Mouse (Mus musculus) hindbrain, embryonic 10.5 days (tissue): Measurements from ENCODE around the gene Pigw. TPM values are rescaled to one million over a fixed set of nuclear protein-coding genes. Genes with fewer than 3 reads are reported as not detected.
A peak's percentile ranks its signal among the peaks of the same experiment; 100 is the strongest.

ENCODE experiments used
- DNase-seq: peaks from one replicate; pipeline ENCODE4 v3.0.0-alpha.2; 2017; ENCODE audit warnings: low spot score
- H3K27ac ChIP-seq: fragments of 300-500 bp; sonication (generic); 2 replicates; pipeline ENCODE4 v1.5.1; 2016; ENCODE audit warnings: mild to moderate bottlenecking, moderate library complexity
- H3K27me3 ChIP-seq: fragments of 300-500 bp; sonication (generic); 2 replicates; pipeline ENCODE4 v1.6.1; 2016; ENCODE audit warnings: mild to moderate bottlenecking; ENCODE audit not compliant: poor library complexity, insufficient read depth, severe bottlenecking
- H3K36me3 ChIP-seq: fragments of 300-500 bp; sonication (generic); 2 replicates; pipeline ENCODE4 v1.6.1; 2016; ENCODE audit warnings: mild to moderate bottlenecking, moderate library complexity
- H3K4me1 ChIP-seq: fragments of 300-500 bp; sonication (generic); replicated peaks from 2 replicates; pipeline ENCODE4 v1.6.1; 2016; ENCODE audit warnings: mild to moderate bottlenecking
- H3K4me3 ChIP-seq: fragments of 300-500 bp; sonication (generic); 2 replicates; pipeline ENCODE4 v1.5.1; 2016; ENCODE audit warnings: mild to moderate bottlenecking, moderate library complexity
- H3K9me3 ChIP-seq: fragments of 300-500 bp; sonication (generic); 2 replicates; pipeline ENCODE4 v1.6.1; 2016; ENCODE audit warnings: mild to moderate bottlenecking, moderate library complexity
- whole genome bisulfite sequencing: fragments of 180-500 bp; shearing (Covaris S2); methylation state at CpG from one replicate; pipeline ENCODE4 v1.1.7; 2016; 5-methylcytosine and 5-hydroxymethylcytosine counted together
- polyA plus RNA-seq: library from polyadenylated mRNA; unstranded; fragments of >200 nt; fragmentation: Nextera tagmentation; extraction: Ambion mirVana; gene quantifications from 2 replicates; pipeline ENCODE4 v1.2.1, GENCODE M21; 2016

The Pigw gene
- polyA plus RNA-seq = 2.6 and 2.7 TPM in 2 replicates

DNA sequence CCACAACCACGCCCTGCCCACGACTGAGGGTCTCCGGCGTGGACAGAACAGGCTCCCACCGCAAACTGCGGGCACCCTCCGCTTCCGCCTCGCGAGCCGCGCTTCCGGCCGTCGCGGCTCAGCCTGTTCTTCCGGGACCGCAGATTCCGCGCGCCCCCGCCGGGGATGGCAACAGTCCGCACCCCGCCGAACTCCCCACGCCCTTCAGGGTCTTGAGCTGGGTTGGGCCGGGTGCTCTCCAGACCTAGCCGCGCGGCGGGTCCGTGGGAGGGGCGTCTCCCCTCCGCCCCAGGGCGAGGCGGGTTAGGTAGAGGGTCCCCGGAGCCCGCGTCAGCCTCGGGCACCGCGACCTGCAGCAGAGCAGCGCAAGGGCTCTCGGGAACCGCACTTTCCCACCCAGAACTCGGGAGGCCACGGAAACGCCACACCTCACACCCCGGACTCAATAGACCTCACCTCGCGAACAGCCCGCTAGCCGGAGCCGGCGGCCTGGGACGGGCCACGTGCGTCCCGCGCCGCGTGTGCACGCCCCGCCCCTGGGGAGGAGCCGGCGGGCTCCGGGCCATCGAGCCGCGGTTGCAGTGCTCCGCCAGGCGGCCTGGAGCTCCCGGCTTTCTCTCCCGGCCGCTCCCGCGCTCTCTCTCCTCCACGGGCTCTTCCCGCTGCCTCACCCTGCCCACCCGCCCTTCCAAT is at the start of gene Pigw, which contains the start of gene Myo19:
Gene Pigw, minus strand, starts transcription at position 514 of the 693 bp plus-strand sequence.
Gene Myo19, plus strand, starts transcription at position 377 of the 693 bp plus-strand sequence.
- DNase-seq = peak; percentile 80
- Histone ChIP-seq H3K9me3 (no peaks in the 10 kb centered on the region), H3K27me3 (no peaks in the 10 kb centered on the region), H3K4me3 (peak within 1 kb of the TSS; percentile 91), H3K36me3 (peaks cover 47% of the 10 kb centered on the region), H3K4me1 (peaks cover 27% of the 10 kb centered on the region), H3K27ac (peak within 1 kb of the TSS; percentile 97)
- under 1% methylated on average over 81 of the region's 81 CpGs for WGBS

DNA sequence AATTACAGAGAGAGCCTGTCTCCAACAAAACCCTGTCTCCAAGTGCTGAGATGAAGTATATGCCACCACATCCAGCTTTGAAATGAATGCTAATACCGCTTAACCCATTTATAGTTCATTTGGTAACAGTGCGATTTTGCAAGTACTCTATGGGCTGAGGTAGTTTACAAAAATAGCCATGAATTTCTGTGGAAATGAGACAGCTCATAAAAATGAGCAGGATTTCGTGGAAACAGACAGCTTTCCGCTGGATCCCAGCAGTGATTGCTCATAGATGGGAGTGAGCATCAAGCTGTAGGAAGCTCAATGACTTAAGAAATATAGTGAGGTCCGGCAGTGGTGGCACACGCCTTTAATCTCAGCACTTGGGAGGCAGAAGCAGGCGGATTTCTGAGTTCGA is 40.9 kb upstream of the Pigw start:
- 90% methylated on average over 8 of the region's 8 CpGs for WGBS
- Histone ChIP-seq H3K36me3 (no peaks in the 10 kb centered on the region), H3K27ac (no peak overlapping the region), H3K4me1 (peaks cover 13% of the 10 kb centered on the region), H3K4me3 (no peak overlapping the region), H3K9me3 (no peaks in the 10 kb centered on the region), H3K27me3 (no peaks in the 10 kb centered on the region)
- no peak for DNase-seq

DNA sequence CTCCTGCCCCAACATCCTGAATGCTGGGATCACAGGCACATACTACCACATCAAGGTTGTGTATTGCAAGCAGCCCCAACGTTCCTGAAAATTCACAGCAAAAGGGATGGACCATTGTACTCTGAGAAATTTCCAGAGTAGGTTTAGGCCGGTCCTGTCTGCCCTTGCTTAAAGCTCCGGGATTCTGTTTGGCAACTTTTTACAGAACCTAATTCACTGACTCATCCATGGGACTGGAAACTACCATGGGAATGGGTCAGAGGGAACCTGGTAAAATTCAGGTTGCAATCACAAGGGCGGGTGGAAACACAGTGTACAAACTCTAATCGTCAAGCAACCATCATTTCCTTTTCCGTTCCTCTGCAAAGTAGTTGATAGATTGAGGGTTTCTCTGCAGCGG is 39.9 kb upstream of the Pigw start:
- DNase-seq = no peak
- WGBS = 76% methylated on average over 7 of the region's 7 CpGs

DNA sequence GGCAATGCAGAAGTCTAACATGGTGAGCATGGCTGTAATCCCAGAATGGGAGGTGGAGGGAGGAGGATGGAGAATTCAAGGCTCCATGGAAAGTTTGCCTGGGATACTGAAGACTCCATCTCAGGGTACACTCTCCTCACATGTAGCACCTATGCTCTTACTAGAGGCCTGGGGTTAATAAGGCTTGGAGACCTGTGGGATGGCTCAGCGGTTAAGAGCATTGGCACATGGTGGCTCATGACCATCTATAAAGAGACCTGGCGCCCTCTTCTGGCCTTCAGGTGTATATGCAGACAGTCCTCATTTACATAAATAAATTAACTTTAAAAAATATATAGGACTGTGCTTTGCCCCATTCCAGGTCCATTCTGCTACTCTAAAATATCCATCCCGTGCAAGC is 39.2 kb upstream of the Pigw start:
- Histone ChIP-seq H3K27me3 (no peaks in the 10 kb centered on the region), H3K9me3 (no peaks in the 10 kb centered on the region), H3K4me3 (no peak overlapping the region), H3K4me1 (peaks cover 26% of the 10 kb centered on the region), H3K36me3 (peaks cover 5% of the 10 kb centered on the region), H3K27ac (no peak overlapping the region)
- no peak for DNase-seq
- WGBS = 34% methylated on average over 3 of the region's 3 CpGs

More for the DNA sequence above, 39.9 kb upstream of the Pigw start:
- Histone ChIP-seq H3K27me3 (no peaks in the 10 kb centered on the region), H3K4me3 (no peak overlapping the region), H3K27ac (no peak overlapping the region), H3K9me3 (no peaks in the 10 kb centered on the region), H3K4me1 (peaks cover 19% of the 10 kb centered on the region), H3K36me3 (no peaks in the 10 kb centered on the region)

DNA sequence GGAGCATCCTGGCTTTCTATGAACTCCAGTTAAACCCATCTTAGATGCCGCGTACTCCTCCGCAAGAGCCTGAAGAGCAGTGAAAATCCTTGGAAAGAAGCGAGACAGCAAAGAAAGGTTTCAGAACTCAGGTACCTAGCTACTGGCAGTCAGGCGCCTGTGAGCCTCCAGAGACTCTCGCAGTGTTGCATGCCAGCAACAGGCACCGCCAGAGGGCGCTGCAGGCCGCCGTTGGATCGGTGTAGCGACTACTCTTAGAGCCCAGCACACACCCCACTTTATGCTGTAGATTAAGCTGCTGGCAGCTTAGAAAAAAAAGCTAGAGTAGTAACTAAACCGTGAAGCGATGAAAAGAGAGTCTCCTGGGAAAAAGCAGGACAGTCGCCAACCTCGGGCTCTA is 38.3 kb upstream of the Pigw start:
- Histone ChIP-seq H3K27ac (no peak overlapping the region), H3K36me3 (peaks cover 13% of the 10 kb centered on the region), H3K27me3 (no peaks in the 10 kb centered on the region), H3K4me1 (peaks cover 28% of the 10 kb centered on the region), H3K9me3 (no peaks in the 10 kb centered on the region), H3K4me3 (0 out of 2 replicates have a peak overlapping the region, but pooled peaks have one; percentile 14)
- 9% methylated on average over 16 of the region's 16 CpGs for WGBS
- peak; percentile 89 for DNase-seq

DNA sequence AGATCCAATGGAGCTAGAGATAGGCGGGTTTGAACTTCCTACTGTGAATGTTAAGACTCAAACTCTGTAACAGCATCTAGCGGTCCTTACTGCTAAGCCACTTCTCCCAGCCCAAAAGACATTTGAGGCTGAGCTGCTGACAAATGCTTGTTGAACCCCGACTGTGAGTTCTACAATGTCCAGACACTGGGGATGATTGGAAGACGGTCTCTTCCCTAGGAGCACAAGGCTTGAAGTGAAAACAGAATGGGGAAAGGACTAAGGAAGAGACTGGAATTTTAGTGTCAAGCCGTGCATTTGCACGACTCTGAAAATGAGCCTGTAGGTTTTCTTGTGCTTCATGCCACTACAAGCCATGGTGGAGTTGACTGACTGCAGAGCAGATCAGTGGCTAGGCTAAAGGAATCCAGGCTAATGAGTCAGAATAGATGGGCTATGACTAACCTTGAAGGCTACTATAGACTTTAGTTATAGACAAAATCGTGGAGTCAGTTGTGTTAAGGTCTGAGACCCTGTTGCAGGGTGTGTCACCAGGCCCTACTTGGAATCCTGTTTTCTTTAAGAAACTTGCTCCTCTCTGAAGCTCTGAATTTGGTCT is 36.7 kb upstream of the Pigw start:
- peaks cover 28% of the 10 kb centered on the region for H3K4me1 ChIP-seq
- H3K9me3 ChIP-seq = no peaks in the 10 kb centered on the region
- no peaks in the 10 kb centered on the region for H3K27me3 ChIP-seq
- no peak for DNase-seq
- H3K36me3 ChIP-seq = peaks cover 28% of the 10 kb centered on the region
- H3K27ac ChIP-seq = peak overlapping the region; percentile 88
- WGBS = 59% methylated on average over 7 of the region's 7 CpGs
- peak overlapping the region; percentile 96 for H3K4me3 ChIP-seq

DNA sequence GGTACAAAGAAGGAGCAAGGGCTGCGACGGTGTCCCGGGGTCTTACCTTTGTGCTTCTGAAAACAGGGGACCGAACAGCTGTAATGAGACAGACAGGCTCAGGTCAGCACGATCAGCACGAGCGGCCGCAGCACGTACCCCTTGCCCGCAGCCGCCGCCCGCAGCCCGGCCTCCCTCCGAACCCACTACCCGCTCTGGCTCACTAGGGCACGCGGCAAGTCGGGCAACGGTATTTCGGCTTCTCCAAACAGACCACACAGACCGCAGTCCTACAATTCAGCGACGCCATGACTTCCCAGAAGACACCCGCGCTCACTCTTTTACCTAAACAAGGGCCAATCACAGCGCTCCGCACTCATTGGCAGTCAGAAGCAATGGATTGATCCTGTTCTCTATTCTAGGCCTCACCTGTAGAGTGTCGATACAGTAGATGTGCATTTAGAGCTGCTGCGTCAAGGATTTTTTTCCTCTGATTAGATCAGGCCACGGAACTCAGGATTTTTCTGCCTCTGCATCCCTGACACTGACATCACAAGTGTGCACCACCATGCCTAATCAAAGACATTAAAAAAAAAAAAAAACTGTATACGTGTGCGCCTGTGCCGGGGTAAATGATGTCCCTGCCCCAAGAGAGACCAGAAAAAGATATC is 36.1 kb upstream of the Pigw start, which contains the start of gene Znhit3:
Gene Znhit3, minus strand, starts transcription at position 314 of the 650 bp plus-strand sequence.
- no peaks in the 10 kb centered on the region for H3K9me3 ChIP-seq
- no peaks in the 10 kb centered on the region for H3K27me3 ChIP-seq
- peak within 1 kb of the TSS; percentile 88 for H3K27ac ChIP-seq
- peak; percentile 81 for DNase-seq
- H3K4me3 ChIP-seq = peak within 1 kb of the TSS; percentile 96
- 4% methylated on average over 34 of the region's 34 CpGs for WGBS
- peaks cover 34% of the 10 kb centered on the region for H3K36me3 ChIP-seq
- H3K4me1 ChIP-seq = peaks cover 28% of the 10 kb centered on the region

DNA sequence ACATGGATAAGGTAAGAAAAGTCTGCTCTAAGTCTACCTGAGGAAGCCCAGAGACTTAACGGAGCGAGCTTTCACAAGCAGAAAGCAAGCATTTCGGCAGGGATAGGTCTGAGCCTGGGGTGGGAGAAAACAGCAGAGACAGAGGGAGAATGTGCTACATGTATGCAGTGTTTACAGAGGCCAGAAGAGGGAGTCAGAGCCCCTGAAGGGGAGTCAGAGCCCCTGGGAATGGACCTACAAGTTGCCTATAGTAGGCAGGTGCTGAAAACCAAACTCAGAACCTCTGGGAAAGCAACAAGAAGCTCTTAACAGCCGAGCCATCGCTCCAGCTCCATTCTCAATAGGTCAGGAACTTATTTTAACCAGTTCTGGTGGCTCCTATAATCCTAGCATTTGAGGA is 34.6 kb upstream of the Pigw start:
- WGBS = 86% methylated on average over 5 of the region's 5 CpGs
- Histone ChIP-seq H3K4me3 (peak overlapping the region; percentile 96), H3K9me3 (no peaks in the 10 kb centered on the region), H3K27me3 (no peaks in the 10 kb centered on the region), H3K4me1 (peaks cover 28% of the 10 kb centered on the region), H3K36me3 (peaks cover 49% of the 10 kb centered on the region), H3K27ac (no peak overlapping the region)
- no peak for DNase-seq

DNA sequence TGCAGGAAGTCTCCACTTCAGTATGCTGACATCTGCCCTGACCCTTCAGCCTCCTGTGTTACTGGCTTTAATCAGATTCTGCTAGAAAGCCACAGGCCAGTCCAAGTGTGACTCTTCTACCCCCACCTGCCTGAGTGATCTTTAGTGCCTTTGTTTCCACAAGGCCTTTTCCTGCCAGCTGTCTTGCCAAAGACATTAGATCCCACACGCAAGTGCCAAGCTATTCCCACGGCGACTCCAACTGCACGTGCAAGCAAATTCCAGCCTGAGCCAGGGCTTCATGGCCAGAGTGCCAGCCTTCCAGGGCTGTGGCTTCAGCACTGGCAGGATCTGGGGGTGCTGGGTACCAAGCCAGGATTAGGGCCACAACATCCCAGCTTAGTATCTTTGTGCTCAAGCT is 30.3 kb upstream of the Pigw start:
- H3K27ac ChIP-seq = no peak overlapping the region
- no peaks in the 10 kb centered on the region for H3K27me3 ChIP-seq
- peaks cover 13% of the 10 kb centered on the region for H3K4me1 ChIP-seq
- peaks cover 92% of the 10 kb centered on the region for H3K36me3 ChIP-seq
- H3K9me3 ChIP-seq = no peaks in the 10 kb centered on the region
- H3K4me3 ChIP-seq = no peak overlapping the region
- 89% methylated on average over 4 of the region's 4 CpGs for WGBS
- no peak for DNase-seq

DNA sequence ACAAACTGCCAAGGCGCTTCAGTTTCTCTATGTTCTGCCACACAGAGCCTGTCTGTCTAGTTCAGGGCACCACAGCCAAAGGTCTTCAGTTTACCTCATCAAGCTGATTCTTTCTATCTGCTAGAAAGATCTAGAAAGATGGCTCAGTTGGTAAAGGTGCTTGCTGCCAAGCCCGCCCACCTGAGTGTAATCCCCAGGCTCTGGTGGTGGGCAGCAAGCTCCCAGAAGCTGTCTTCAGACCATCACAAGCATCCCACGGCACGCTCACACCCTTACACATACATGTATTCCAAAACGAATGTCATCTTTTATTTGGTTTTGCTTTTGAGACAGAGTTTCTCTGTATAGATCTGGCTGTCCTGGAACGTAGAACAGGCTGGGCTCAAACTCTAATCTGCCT is 28.4 kb upstream of the Pigw start:
- no peak for DNase-seq
- Histone ChIP-seq H3K27ac (no peak overlapping the region), H3K9me3 (no peaks in the 10 kb centered on the region), H3K27me3 (no peaks in the 10 kb centered on the region), H3K36me3 (peaks cover 98% of the 10 kb centered on the region), H3K4me1 (no peaks in the 10 kb centered on the region), H3K4me3 (no peak overlapping the region)
- 93% methylated on average over 6 of the region's 6 CpGs for WGBS

DNA sequence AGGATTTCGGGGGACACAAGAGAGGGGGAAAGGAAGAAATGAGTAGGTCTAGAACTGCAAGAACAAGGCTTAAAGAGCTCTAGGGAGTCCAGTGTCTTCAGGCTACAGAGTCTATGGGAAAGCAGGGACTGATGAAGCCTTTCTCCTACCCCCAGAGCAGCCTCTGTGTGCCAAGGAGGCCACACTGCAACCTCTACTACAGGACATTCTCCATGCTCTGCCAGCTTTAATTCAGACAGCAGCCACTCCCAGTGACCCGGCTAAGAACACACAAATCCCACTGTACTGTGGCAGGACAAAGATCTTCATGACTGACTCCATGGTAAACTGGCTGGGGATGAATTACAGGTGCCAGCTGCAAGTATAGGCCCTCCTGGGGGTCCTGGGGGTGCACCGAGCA is 27.0 kb upstream of the Pigw start:
- 85% methylated on average over 3 of the region's 3 CpGs for WGBS
- Histone ChIP-seq H3K4me1 (no peaks in the 10 kb centered on the region), H3K27me3 (no peaks in the 10 kb centered on the region), H3K4me3 (no peak overlapping the region), H3K27ac (no peak overlapping the region), H3K36me3 (peaks cover 100% of the 10 kb centered on the region), H3K9me3 (no peaks in the 10 kb centered on the region)
- DNase-seq = no peak

DNA sequence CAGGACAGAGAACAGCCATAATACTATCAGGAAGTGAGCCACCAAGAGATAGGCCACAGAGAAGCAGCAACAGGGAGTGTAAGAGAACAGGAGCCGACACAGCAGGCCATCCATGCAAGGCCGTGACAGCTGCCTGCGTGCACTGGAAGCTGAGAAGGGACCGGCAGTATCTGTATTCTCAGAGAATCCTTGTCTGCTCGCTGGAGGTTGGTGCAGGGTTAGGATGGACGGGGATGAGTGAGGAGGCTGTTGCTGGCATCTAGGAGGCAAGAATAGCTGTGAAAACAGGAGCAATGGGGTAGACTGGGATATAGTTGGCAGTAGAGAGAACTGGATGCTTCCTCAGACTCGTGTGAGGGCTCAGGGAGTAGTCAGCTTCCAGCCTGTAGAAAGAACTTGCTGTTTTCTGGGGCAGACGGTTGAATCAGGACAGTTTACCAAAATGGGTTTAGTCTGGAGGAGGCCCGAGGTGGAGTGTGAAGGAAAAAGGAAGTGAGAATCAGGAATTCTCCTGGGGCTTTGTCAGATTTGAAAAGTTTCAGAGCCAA is 24.6 kb upstream of the Pigw start:
- no peaks in the 10 kb centered on the region for H3K4me1 ChIP-seq
- no peaks in the 10 kb centered on the region for H3K27me3 ChIP-seq
- no peaks in the 10 kb centered on the region for H3K9me3 ChIP-seq
- no peak for DNase-seq
- H3K36me3 ChIP-seq = peaks cover 100% of the 10 kb centered on the region
- 85% methylated on average over 9 of the region's 9 CpGs for WGBS
- H3K27ac ChIP-seq = no peak overlapping the region
- no peak overlapping the region for H3K4me3 ChIP-seq

DNA sequence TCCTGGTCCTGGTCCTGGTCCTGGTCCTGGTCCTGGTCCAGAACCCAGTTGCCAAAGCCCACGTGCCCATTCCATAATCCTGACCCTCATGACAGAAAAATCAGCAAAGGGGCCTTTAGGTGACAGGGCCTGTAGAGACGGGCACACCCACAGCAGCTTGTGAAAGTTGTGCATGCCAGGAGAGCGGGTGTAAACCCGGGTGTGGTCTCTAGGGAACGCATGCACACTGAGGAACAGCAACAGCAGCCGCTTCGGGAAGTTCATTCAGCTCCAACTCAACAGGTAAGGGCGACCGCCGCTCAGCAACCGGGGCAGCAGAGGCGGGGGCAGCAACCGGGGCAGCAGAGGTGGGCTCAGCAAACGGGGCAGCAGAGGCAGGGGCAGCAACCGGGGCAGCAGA is 13.0 kb upstream of the Pigw start:
- Histone ChIP-seq H3K27ac (no peak overlapping the region), H3K9me3 (no peaks in the 10 kb centered on the region), H3K4me3 (no peak overlapping the region), H3K36me3 (peaks cover 94% of the 10 kb centered on the region), H3K4me1 (no peaks in the 10 kb centered on the region), H3K27me3 (no peaks in the 10 kb centered on the region)
- no peak for DNase-seq
- WGBS = 93% methylated on average over 14 of the region's 15 CpGs
